Mouse (Mus musculus) frontal cortex, adult (tissue): ENCODE results near the gene Icmt.

ENCODE experiments used
- ATAC-seq: cut with Nextera tagmentation; 2 replicates; pipeline ENCODE4 v1.9.2; 2017; ENCODE audit warnings: mild to moderate bottlenecking, moderate library complexity, mixed read lengths; ENCODE audit not compliant: low TSS enrichment

Gene Icmt

GRCm38 (mm10) chr4:152338419-152339292 lies 41.6 kb downstream of the Icmt start, which contains the start of gene Chd5:
Gene Chd5 (plus strand): TSS chr4:152338651.
- peak; percentile 66 for ATAC-seq

GRCm38 (mm10) chr4:152339293-152339790 lies 42.3 kb downstream of the Icmt start:
- ATAC-seq, result no peak; the same call in 1 of the 2 replicates

- no peak for ATAC-seq
Observed at GRCm38 (mm10) chr4:152340584-152341284, 43.7 kb downstream of the Icmt start.

- ATAC-seq, result no peak
Observed at GRCm38 (mm10) chr4:152343296-152343695, 46.3 kb downstream of the Icmt start.

GRCm38 (mm10) chr4:152344651-152345050 lies 47.6 kb downstream of the Icmt start:
- ATAC-seq, result no peak

GRCm38 (mm10) chr4:152345120-152345889 lies 48.3 kb downstream of the Icmt start:
- ATAC-seq, result peak; percentile 55

GRCm38 (mm10) chr4:152349837-152350381 lies 52.9 kb downstream of the Icmt start:
- ATAC-seq, result peak; percentile 32

- ATAC-seq, result peak; percentile 63
Observed at GRCm38 (mm10) chr4:152350722-152351421, 53.8 kb downstream of the Icmt start.

GRCm38 (mm10) chr4:152351422-152352305 lies 54.6 kb downstream of the Icmt start:
- peak; percentile 16; the same call in 1 of the 2 replicates for ATAC-seq

GRCm38 (mm10) chr4:152353886-152354637 lies 57.0 kb downstream of the Icmt start:
- ATAC-seq, result no peak

GRCm38 (mm10) chr4:152355672-152356071 lies 58.6 kb downstream of the Icmt start:
- ATAC-seq, result no peak
